Mouse (Mus musculus) forebrain, embryonic 10.5 days (tissue): ENCODE data around the gene 5031439G07Rik. TPM values are rescaled to one million over a fixed set of nuclear protein-coding genes. Genes with fewer than 3 reads are reported as not detected.
A peak's percentile ranks its signal among the peaks of the same experiment; 100 is the strongest.
"Not testable (repeated sequence)": the region's sequence is repeated elsewhere in the genome, so short reads cannot be mapped to it uniquely, and the experiment has no call there.

Experiments
- DNase-seq: peaks from one replicate; pipeline ENCODE4 v3.0.0-alpha.2; 2017; ENCODE audit warnings: low spot score; ENCODE audit errors: extremely low spot score
- H3K27ac ChIP-seq: fragments of 300-500 bp; sonication (generic); 2 replicates; pipeline ENCODE4 v1.5.1; 2016; ENCODE audit warnings: mild to moderate bottlenecking
- H3K27me3 ChIP-seq: fragments of 300-500 bp; sonication (generic); 2 replicates; pipeline ENCODE4 v1.6.1; 2016; ENCODE audit warnings: mild to moderate bottlenecking; ENCODE audit not compliant: poor library complexity, severe bottlenecking
- H3K36me3 ChIP-seq: fragments of 300-500 bp; sonication (generic); replicated peaks from 2 replicates; pipeline ENCODE4 v1.6.1; 2016; ENCODE audit warnings: mild to moderate bottlenecking, moderate library complexity
- H3K4me1 ChIP-seq: fragments of 300-500 bp; sonication (generic); 2 replicates; pipeline ENCODE4 v1.6.1; 2016
- H3K4me3 ChIP-seq: fragments of 300-500 bp; sonication (generic); 2 replicates; pipeline ENCODE4 v1.5.1; 2016; ENCODE audit warnings: mild to moderate bottlenecking, moderate library complexity
- H3K9me3 ChIP-seq: fragments of 300-500 bp; sonication (generic); 2 replicates; pipeline ENCODE4 v1.6.1; 2016; ENCODE audit warnings: mild to moderate bottlenecking, moderate library complexity
- WGBS: fragments of 180-500 bp; shearing (Covaris S2); methylation state at CpG from one replicate; pipeline ENCODE4 v1.1.7; 2016; 5-methylcytosine and 5-hydroxymethylcytosine counted together
- polyA plus RNA-seq: library from polyadenylated mRNA; unstranded; fragments of >200 nt; fragmentation: Nextera tagmentation; extraction: Ambion mirVana; gene quantifications from 2 replicates; pipeline ENCODE4 v1.2.1, GENCODE M21; 2016

The 5031439G07Rik gene
- 9.6 and 9.8 TPM in 2 replicates for polyA plus RNA-seq

DNA sequence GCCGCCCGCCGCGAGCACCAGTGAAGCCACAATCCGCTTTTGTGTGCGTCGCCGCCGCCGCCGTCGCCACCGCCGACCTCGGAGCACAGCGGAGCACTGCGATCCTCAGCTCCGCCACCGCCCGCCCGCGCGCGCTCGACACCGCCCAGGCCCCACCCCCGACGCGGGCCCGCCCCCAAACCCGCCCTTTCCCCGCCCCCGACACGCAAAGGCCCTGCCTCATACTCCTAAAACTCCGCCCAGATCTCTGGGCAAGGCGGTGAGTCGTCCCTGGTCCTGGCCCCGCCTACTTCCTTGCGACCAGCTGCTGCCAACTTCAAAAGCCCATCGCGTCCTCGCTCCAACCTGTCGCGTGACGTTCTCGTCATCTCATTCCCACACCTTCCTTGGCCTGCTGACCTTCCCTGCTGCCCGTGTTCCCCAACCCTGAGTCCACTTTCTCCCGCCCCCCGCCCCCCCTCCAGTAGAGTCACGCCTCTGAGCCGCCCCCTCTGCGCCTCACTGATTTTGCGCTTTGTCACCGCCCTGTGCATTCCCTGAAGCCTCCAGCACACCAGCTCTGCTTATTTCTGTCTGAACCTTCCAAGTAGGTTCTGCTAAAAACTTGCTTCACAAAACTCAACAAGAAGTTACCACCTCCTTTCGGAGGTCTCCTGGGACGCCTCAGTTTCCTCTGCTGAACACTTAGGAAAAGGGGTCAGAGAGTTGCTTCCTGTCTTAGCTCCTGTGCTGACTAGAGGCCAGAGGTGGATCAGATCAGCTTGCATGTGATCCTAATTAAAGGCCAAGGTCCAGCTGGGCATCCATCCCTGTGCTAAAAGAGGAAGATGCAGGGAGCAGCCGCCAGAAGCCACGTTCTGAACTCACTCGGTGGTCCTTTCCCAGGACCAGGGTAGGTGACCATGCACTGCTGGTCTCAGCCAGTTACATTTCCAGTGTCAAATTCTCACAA is at the start of gene 5031439G07Rik:
5031439G07Rik (minus strand) TSS at position 678 of the 952 bp plus-strand sequence.
- peaks cover 15% of the 10 kb centered on the region for H3K36me3 ChIP-seq
- peak within 1 kb of the TSS; percentile 88 for H3K4me3 ChIP-seq
- 2% methylated on average over 59 of the region's 59 CpGs for WGBS
- peaks cover 31% of the 10 kb centered on the region for H3K27me3 ChIP-seq
- peak; percentile 94 for DNase-seq
- H3K27ac ChIP-seq, result peak within 1 kb of the TSS; percentile 89
- no peaks in the 10 kb centered on the region for H3K9me3 ChIP-seq
- H3K4me1 ChIP-seq, result peaks cover 42% of the 10 kb centered on the region

DNA sequence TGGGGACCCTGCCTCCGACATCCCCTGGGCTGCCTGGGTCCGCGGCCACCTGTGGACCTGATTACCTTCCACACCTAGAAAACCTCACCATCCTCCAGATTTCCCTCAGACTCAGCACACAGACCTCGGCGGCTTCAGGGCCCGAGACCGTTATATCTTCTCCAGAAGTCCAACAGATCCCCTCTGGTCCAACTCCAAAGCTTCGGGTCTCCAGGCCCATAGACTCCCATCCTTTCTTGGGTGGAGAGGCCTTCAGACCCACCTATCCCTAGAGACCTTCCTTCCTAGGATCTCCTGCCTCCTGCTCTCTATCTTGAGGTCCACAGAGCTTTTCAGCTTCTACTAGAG is 49.0 kb upstream of the 5031439G07Rik start:
- Histone ChIP-seq H3K4me3 (peak overlapping the region; percentile 84), H3K9me3 (peaks cover 2% of the 10 kb centered on the region; the same call in 1 of the 2 replicates), H3K36me3 (no peaks in the 10 kb centered on the region), H3K4me1 (peaks cover 36% of the 10 kb centered on the region), H3K27ac (peak overlapping the region; percentile 90), H3K27me3 (peaks cover 74% of the 10 kb centered on the region)
- WGBS, result 7% methylated on average over 8 of the region's 8 CpGs
- no peak for DNase-seq

DNA sequence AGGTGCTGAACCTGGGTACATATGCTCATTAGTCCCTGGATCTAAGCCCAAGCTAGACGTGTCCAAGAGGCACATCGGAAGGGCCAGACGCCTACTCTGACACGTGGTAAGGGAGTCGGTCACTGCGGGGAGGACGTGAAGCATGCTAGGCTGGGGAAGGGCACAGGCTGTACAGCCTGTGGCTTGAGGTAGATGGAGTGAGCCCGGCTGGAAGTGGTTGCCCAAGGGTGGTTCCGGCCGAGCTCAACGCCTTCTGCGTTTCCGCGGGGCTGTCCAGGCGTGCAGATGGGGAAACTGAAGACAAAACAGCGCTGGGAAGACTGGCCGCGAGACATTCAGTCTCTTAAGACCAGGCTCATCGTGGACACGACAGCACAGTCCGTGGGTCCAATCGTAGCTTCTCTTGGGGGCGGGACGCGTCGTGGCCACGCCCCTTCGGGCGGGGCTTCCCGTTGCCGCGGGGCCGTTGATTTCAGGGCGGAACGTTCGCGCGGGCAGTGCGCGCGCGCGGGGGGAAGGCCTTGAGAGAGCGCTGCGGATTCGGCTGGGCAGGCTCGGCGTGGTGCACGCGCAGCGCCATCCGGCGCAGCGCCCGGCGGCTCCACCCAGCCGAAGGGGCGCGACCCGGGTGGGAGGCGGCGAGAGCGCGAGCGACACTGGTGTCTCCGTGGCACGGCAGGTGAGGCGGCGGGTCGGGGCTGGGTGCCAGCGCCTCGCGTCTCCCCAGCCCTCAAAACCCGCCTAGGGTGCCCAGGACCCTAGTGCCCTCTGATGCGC is 48.4 kb upstream of the 5031439G07Rik start:
- under 1% methylated on average over 72 of the region's 75 CpGs for WGBS
- H3K4me3 ChIP-seq, result peak overlapping the region; percentile 84
- H3K27ac ChIP-seq, result peak overlapping the region; percentile 90
- no peaks in the 10 kb centered on the region for H3K36me3 ChIP-seq
- H3K4me1 ChIP-seq, result peaks cover 30% of the 10 kb centered on the region
- H3K27me3 ChIP-seq, result peaks cover 74% of the 10 kb centered on the region
- DNase-seq, result peak; percentile 94
- peaks cover 4% of the 10 kb centered on the region; the same call in 1 of the 2 replicates for H3K9me3 ChIP-seq

DNA sequence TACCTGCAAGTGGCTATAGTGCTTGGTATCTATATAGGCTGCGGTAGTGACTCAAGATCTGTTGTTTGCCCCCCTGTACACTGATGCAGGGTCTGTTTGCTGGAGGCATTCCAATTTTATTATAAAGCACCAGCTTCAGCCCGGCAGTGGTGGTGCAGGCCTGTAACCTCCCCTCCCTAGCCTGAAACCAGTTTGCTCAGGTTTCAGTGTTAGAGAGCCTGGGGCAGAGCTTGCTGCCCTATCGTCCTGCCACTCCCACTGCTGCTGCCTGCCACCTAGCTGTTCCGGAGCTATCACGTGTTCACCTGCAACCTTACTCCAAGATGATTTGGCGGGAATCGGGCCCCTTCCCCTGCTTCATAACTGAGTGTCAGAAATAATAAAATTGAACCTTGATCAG is 45.6 kb upstream of the 5031439G07Rik start:
- not testable (repeated sequence) for H3K27ac ChIP-seq, H3K4me3 ChIP-seq, DNase-seq, H3K9me3 ChIP-seq, H3K36me3 ChIP-seq
- Histone ChIP-seq H3K27me3 (peaks cover 45% of the 10 kb centered on the region), H3K4me1 (peaks cover 22% of the 10 kb centered on the region)
- 57% methylated on average over 7 of the region's 7 CpGs for WGBS

DNA sequence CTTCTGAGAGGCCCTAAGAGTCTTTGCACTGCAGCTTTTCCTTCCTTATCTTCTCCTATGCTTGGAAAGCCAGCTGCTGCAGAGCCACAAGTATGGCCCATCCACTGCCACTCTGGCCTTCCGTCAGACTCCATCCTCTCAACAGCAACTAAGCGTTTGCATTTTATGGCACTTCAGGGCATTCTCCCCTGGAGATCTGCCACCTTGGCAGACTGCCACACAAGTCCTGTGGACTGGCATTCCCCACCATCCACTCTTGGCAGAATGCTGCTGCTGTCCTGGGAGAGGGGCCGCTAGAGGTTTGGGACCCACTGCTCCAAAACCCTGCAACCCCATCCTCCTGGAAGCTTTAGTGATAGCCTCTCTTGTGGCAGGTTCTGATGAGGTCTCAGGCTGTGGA is 43.5 kb upstream of the 5031439G07Rik start:
- H3K9me3 ChIP-seq, result peaks cover 4% of the 10 kb centered on the region; the same call in 1 of the 2 replicates
- H3K4me3 ChIP-seq, result no peak overlapping the region
- WGBS, result 91% methylated on average over 3 of the region's 3 CpGs
- no peak for DNase-seq
- no peak overlapping the region for H3K27ac ChIP-seq
- peaks cover 7% of the 10 kb centered on the region for H3K4me1 ChIP-seq
- no peaks in the 10 kb centered on the region for H3K36me3 ChIP-seq
- peaks cover 28% of the 10 kb centered on the region for H3K27me3 ChIP-seq

DNA sequence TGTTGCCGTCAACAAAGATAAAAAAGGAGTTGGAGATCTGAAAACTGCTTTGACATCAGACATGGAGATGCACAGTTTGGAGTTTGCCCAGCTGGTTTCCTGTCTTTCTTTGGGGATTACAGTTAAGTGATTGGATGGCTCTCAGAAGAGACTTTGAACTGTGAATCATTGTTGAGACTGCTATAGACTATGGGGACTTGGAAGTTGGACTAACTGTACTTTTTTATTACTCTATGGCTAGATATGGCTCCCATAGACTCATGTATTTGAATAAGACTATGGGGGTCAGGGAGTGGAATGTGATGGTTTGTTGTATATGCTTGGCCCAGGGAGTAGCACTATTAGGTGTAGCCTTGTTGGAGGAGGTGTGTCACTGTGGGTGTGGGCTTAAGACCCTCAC is 42.3 kb upstream of the 5031439G07Rik start:
- DNase-seq, H3K36me3 ChIP-seq, H3K27ac ChIP-seq, H3K4me3 ChIP-seq, H3K4me1 ChIP-seq, H3K9me3 ChIP-seq: not testable (repeated sequence)
- peaks cover 19% of the 10 kb centered on the region for H3K27me3 ChIP-seq
- WGBS, result 93% methylated on average over 1 of the region's 1 CpGs

DNA sequence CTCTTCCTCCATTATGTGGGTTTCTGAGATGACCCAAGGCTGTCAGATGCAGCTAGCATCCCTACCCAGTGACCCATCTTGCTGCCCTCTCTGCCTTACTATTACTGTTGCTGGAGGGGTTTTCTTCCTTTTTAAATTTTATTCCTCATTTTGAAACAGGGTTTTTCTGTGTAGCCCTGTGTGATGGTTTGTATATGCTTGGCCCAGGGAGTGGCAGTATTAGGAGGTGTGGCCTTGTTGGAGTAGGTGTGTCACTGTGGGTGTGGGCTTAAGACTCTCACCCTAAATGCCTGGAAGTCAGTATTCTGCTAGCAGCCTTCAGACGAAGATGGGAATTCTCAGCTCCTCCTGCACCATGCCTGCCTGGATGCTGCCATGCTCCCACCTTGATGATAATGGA is 40.3 kb upstream of the 5031439G07Rik start, which contains the start of gene Fam118a:
Fam118a (plus strand) TSS at position 301 of the 400 bp plus-strand sequence.
- not testable (repeated sequence) for DNase-seq

DNA sequence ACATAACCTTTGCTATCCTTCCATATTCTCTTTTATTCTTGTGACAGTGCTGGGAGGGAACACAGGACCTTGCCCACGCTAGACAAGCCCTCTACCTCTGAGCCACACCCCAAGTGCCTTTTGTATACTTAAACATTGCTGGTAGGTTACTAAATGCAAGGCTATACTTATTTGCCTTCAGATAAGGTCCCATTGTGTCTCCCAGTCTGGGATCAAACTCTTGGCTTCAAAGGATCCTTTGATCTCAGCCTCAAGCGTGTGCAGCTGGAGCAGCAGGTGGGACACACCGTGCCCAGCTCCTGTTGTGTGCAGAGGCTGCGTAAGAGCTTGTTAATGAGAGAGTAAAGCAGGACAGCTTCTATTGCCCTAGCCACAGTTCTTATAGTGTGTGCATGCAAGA is 39.4 kb upstream of the 5031439G07Rik start:
- Histone ChIP-seq H3K9me3 (peaks cover 4% of the 10 kb centered on the region; the same call in 1 of the 2 replicates), H3K4me3 (no peak overlapping the region), H3K4me1 (no peaks in the 10 kb centered on the region), H3K27me3 (no peaks in the 10 kb centered on the region), H3K27ac (no peak overlapping the region), H3K36me3 (no peaks in the 10 kb centered on the region)
- WGBS, result 41% methylated on average over 4 of the region's 4 CpGs
- no peak for DNase-seq

More for the DNA sequence above, 40.3 kb upstream of the 5031439G07Rik start, which contains the start of gene Fam118a:
- H3K36me3 ChIP-seq, H3K27me3 ChIP-seq, H3K4me1 ChIP-seq, H3K4me3 ChIP-seq, H3K27ac ChIP-seq, H3K9me3 ChIP-seq: not testable (repeated sequence)
- WGBS, result 61% methylated on average over 1 of the region's 1 CpGs

DNA sequence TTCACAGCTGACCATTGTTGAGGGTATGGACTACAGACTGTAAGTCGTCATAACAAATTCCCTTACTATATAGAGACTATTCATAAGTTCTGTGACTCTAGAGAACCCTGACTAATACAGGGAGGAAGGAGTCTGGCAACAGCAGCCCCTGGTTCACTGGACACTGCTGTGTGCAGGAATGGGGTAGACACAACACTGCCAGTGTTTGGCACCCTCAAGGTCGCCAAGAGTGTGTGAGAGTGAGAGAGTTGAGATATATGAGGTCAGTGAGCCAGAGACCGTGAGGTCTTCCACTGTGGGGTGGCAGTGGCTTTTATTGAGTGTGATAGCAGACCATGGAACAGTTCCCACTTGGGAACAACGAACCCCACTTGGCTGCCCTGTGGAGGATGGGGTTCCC is 37.8 kb upstream of the 5031439G07Rik start:
- Histone ChIP-seq H3K4me1 (no peaks in the 10 kb centered on the region), H3K4me3 (no peak overlapping the region), H3K27me3 (peaks cover 3% of the 10 kb centered on the region; the same call in 1 of the 2 replicates), H3K36me3 (no peaks in the 10 kb centered on the region), H3K27ac (no peak overlapping the region), H3K9me3 (no peaks in the 10 kb centered on the region)
- 87% methylated on average over 4 of the region's 4 CpGs for WGBS
- DNase-seq, result no peak

DNA sequence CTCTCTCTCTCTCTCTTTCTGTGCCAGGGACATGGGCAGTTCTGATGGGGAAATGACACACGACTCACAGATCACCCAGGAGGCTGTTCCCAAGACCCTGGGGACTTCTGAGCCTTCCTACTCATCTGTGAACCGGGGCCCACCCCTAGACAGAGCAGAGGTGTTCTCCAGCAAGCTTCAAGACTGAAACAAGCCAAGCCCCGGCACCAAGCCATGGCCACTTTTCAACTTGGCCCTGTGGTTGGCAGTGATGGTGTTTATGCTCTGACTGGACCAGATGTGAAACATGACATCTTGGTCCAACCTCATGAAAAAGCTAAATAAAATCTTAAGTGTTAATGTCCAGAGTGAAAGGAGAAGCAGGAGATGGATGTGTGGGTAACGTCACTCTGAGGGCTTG is 33.9 kb upstream of the 5031439G07Rik start:
- Histone ChIP-seq H3K27ac (no peak overlapping the region), H3K4me1 (peaks cover 5% of the 10 kb centered on the region), H3K9me3 (no peaks in the 10 kb centered on the region), H3K27me3 (peaks cover 22% of the 10 kb centered on the region), H3K36me3 (no peaks in the 10 kb centered on the region), H3K4me3 (no peak overlapping the region)
- no peak for DNase-seq
- WGBS, result 78% methylated on average over 4 of the region's 4 CpGs

DNA sequence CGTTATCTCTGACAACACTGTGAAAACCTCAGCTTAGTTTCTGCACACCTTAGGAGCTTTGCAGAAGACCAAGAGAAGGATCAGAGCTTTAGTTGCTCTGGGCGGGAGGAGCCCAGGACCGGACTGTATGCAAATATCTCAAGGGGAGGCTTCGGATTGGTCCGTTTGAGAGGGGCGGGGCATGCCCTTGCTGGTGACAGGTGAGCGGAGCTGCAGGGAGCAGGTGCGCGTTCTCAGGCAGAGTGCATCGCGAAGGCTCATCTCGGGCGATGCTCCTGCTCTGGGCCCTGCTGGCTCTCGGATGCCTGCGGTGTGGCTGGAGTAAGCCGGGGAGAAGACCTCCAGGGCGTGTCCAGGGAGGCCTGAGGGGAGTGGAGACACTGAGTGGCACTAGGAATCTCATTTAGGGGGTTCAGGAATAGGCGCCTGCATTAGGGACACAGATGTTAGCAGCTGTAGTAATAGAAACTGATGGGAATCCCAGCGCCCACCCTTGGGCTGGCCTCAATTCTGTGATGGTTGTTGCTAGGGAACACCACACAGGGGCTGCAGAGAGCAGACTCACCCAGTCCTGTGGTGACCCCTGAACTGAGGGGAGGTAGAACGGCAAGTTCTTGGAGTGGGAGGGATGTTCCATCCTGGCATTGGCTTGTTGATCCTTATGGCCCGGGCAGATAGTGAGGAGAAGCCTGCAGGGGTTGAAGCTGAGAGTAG is 28.8 kb upstream of the 5031439G07Rik start, which contains the start of gene Upk3a:
Upk3a (plus strand) TSS at position 191 of the 714 bp plus-strand sequence.
- peaks cover 53% of the 10 kb centered on the region for H3K27me3 ChIP-seq
- peak within 1 kb of the TSS; percentile 27 for H3K4me3 ChIP-seq
- DNase-seq, result no peak
- WGBS, result 7% methylated on average over 21 of the region's 21 CpGs
- peaks cover 27% of the 10 kb centered on the region for H3K4me1 ChIP-seq
- no peak within 1 kb of the TSS for H3K27ac ChIP-seq
- no peaks in the 10 kb centered on the region for H3K9me3 ChIP-seq
- no peaks in the 10 kb centered on the region for H3K36me3 ChIP-seq

DNA sequence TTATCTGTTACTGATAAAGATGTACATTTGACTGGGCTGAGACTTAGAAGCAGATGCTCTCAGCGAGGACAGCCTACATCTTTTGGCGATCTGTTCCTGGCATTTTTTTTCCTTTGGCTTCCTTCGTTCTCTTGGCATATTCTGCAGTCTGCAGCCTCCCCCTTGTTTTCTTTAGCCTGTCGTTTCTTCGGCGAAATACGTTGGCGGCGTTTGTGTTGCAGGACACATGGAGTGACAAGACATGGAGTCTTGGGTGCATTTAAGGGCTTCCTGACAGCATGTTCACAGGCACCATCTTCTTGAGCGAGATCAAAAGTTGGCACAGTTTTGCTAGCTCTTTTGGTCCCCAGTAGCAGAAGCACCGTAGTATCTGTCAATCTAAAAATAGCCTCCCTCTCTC is 27.4 kb upstream of the 5031439G07Rik start:
- Histone ChIP-seq H3K9me3 (no peaks in the 10 kb centered on the region), H3K27me3 (peaks cover 47% of the 10 kb centered on the region), H3K4me3 (no peak overlapping the region), H3K4me1 (peaks cover 32% of the 10 kb centered on the region), H3K36me3 (no peaks in the 10 kb centered on the region), H3K27ac (no peak overlapping the region)
- DNase-seq, result no peak
- WGBS, result 88% methylated on average over 11 of the region's 11 CpGs
